Mouse (Mus musculus) spleen, adult 2 months (tissue): Measurements from ENCODE around the gene Ppp1r1c.

Experiments
- CTCF ChIP-seq: fragments of 200-500 bp; IDR thresholded peaks from 2 replicates; pipeline ENCODE4 v1.5.1; 2011; ENCODE audit warnings: mild to moderate bottlenecking, inconsistent platforms; ENCODE audit not compliant: insufficient read depth, insufficient read length, insufficient replicate concordance; ENCODE audit errors: extremely low read depth
- POLR2A ChIP-seq: fragments of 200-500 bp; IDR thresholded peaks from 2 replicates; pipeline ENCODE4 v1.6.1; 2011; ENCODE audit warnings: low read depth, low read length, inconsistent platforms

DNA sequence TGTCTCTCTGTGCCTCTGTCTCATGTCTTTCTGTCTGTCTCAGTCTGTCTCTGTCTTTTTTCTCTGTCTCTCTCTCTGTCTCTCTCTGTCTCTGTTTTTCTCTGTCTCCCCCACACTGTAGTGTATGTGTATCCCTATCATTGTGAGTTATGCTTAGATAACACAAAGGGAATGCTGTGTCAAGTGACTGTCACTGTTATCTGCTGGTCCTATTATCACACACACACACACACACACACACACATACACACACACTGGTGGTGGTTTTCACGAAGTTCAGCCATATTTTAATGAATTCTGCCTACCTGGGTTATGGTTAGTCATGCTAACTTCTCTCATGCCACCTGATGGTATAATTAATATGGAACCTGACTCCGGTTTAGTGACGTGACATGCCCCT is 44.1 kb downstream of the Ppp1r1c start:
- TF ChIP-seq CTCF (no peak), POLR2A (no peak)
